In genomic region chr4:110397618-110398045, GRCm38 (mm10) we compare ENCODE assay signal across 8 mouse cellular contexts. TPM values are rescaled to one million over a fixed set of nuclear protein-coding genes. Genes with fewer than 3 reads are reported as not detected.
DNase-seq lines count a peak whose midpoint lies in the region; ATAC-seq and TF ChIP-seq lines count a peak whose summit lies in the region.

TSS of gene Agbl4 (plus strand) at chr4:110397661.

- intact Hi-C loops in left cerebral cortex, adult 2 months (cut with DNase I), result no loop called here

- peak within 1 kb of the TSS; percentile 40 for H3K4me3 ChIP-seq in intestine, embryonic 14.5 days (ENCODE audit: low read depth, low read length)
- H3K4me3 ChIP-seq in left cerebral cortex, adult 2 months, result peak within 1 kb of the TSS; percentile 63

- H3K9ac ChIP-seq in intestine, embryonic 14.5 days (ENCODE audit: low read length), result peak within 1 kb of the TSS; percentile 21; the same call in 1 of the 2 replicates

- ATAC-seq in intestine, embryonic 14.5 days (replicated peaks; ENCODE audit: low FRiP score, low TSS enrichment, low read depth), result peak; percentile 98

- WGBS in intestine, embryonic 14.5 days, result under 1% methylated on average over 27 of the region's 27 CpGs

- H3K27ac ChIP-seq in intestine, embryonic 14.5 days (ENCODE audit: low read depth), result no peak within 1 kb of the TSS
- H3K27ac ChIP-seq in left cerebral cortex, adult 2 months, result peak within 1 kb of the TSS; percentile 74

- H3K36me3 ChIP-seq in intestine, embryonic 14.5 days (ENCODE audit: control insufficient read depth, insufficient read depth, low read length), result no peaks in the 10 kb centered on the region

- H3K4me2 ChIP-seq in intestine, embryonic 14.5 days (ENCODE audit: low read length), result peak within 1 kb of the TSS; percentile 56

- TF ChIP-seq CTCF in left cerebral cortex, adult 2 months (IDR thresholded peaks at IDR 0.05), result no peak

- no peaks in the 10 kb centered on the region for H3K27me3 ChIP-seq in intestine, embryonic 14.5 days (replicated peaks; ENCODE audit: control insufficient read depth, insufficient read depth, low read length)

- DNase-seq in adrenal gland, postnatal 14 days, result peak; percentile 72
- DNase-seq in cerebellum, postnatal 36 days, result peak; percentile 30 to 50
- peak; percentile 76 to 83 for DNase-seq in frontal cortex, postnatal 36 days (ENCODE audit: low spot score in 2 of 2)
- DNase-seq in intestine, embryonic 14.5 days (ENCODE audit: low spot score), result peak; percentile 82
- DNase-seq in left cerebral cortex, adult 2 months (ENCODE audit: extremely low spot score in 1 of 2, low spot score in 2 of 2), result peak; percentile 80 to 82
- DNase-seq in lung, postnatal 14 days, result peak; percentile 41
- peak; percentile 76 for DNase-seq in right cerebral cortex, postnatal 14 days
- DNase-seq in B cell, adult 2 months, result no peak

- no peaks in the 10 kb centered on the region for H3K4me1 ChIP-seq in intestine, embryonic 14.5 days (replicated peaks; ENCODE audit: control insufficient read depth, insufficient read depth, low read length)

- no peaks in the 10 kb centered on the region for H3K9me3 ChIP-seq in intestine, embryonic 14.5 days (ENCODE audit: control insufficient read depth, low read length)

RNA-seq across cellular contexts. Expression of gene Agbl4, which starts in this region (rescaled TPM):
- total RNA-seq in adrenal gland, postnatal 14 days (2021), result 0.59 and 1.4 TPM in 2 replicates
- 0.39 TPM in 1 of 2 replicates, not detected in the other for polyA plus RNA-seq in intestine, embryonic 14.5 days (2014; fragmentation: Nextera tagmentation; extraction: Ambion mirVana)
- 10 to 100 TPM; 18.6 to 23.6 TPM for total RNA-seq in left cerebral cortex, adult 2 months (2021)

Comparison
In these comparisons a context has a peak if more than half of its experiments do, and no peak if none do; other contexts are left out.
1. Peak in DNase-seq, ATAC-seq, H3K4me3 ChIP-seq, H3K9ac ChIP-seq and H3K4me2 ChIP-seq in intestine, embryonic 14.5 days; RNA of the gene not detected or under 1 TPM.
2. DNase-seq: peak in adrenal gland, postnatal 14 days (single experiment), cerebellum, postnatal 36 days (2 of 2), frontal cortex, postnatal 36 days (2 of 2), left cerebral cortex, adult 2 months (2 of 2), lung, postnatal 14 days (single experiment) and right cerebral cortex, postnatal 14 days (single experiment); none in B cell, adult 2 months (0 of 2).